Mouse (Mus musculus) midbrain, embryonic 14.5 days (tissue): ENCODE data around the gene Gm9747. TPM values are rescaled to one million over a fixed set of nuclear protein-coding genes. Genes with fewer than 3 reads are reported as not detected.

Experiments
- ATAC-seq: fragments of 200-750 bp; cut with Nextera tagmentation; 2 replicates; pipeline ENCODE4 v1.8.0; 2017; ENCODE audit warnings: moderate number of reproducible peaks, moderate library complexity; ENCODE audit not compliant: low FRiP score, low TSS enrichment
- DNase-seq: peaks from one replicate; pipeline ENCODE4 v3.0.0-alpha.2; 2015
- H3K27ac ChIP-seq: fragments of 300-500 bp; sonication (generic); replicated peaks from 2 replicates; pipeline ENCODE4 v1.5.1; 2014; ENCODE audit warnings: mild to moderate bottlenecking, low read depth, low read length, moderate library complexity
- H3K27me3 ChIP-seq: fragments of 300-500 bp; sonication (generic); 2 replicates; pipeline ENCODE4 v1.6.1; 2014; ENCODE audit warnings: low read length, control low read depth, mixed read lengths; ENCODE audit not compliant: control insufficient read depth, insufficient read depth
- H3K36me3 ChIP-seq: fragments of 300-500 bp; sonication (generic); 2 replicates; pipeline ENCODE4 v1.6.1; 2014; ENCODE audit warnings: low read length, control low read depth; ENCODE audit not compliant: control insufficient read depth, insufficient read depth
- H3K4me1 ChIP-seq: fragments of 300-500 bp; sonication (generic); 2 replicates; pipeline ENCODE4 v1.6.1; 2014; ENCODE audit warnings: mild to moderate bottlenecking, antibody characterized with exemption, low read length, control low read depth; ENCODE audit not compliant: control insufficient read depth, insufficient read depth
- H3K4me2 ChIP-seq: fragments of 300-500 bp; sonication (generic); 2 replicates; pipeline ENCODE4 v1.6.1; 2014; ENCODE audit warnings: mild to moderate bottlenecking, low read length, moderate library complexity
- H3K4me3 ChIP-seq: fragments of 300-500 bp; sonication (generic); replicated peaks from 2 replicates; pipeline ENCODE4 v1.5.1; 2014; ENCODE audit warnings: low read depth, low read length
- H3K9ac ChIP-seq: fragments of 300-500 bp; sonication (generic); replicated peaks from 2 replicates; pipeline ENCODE4 v1.6.1; 2014; ENCODE audit warnings: mild to moderate bottlenecking, low read length, moderate library complexity
- H3K9me3 ChIP-seq: fragments of 300-500 bp; sonication (generic); 2 replicates; pipeline ENCODE4 v1.6.1; 2016; ENCODE audit warnings: low read length, control low read depth, mixed read lengths; ENCODE audit not compliant: control insufficient read depth
- WGBS: fragments of 180-500 bp; shearing (Covaris S2); extraction: QIAGEN DNeasy Blood & Tissue Kit; methylation state at CpG from one replicate; pipeline ENCODE4 v1.1.7; 2014; 5-methylcytosine and 5-hydroxymethylcytosine counted together
- polyA plus RNA-seq: library from polyadenylated mRNA; unstranded; fragments of >200 nt; fragmentation: Nextera tagmentation; extraction: Ambion mirVana; gene quantifications from 2 replicates; pipeline ENCODE4 v1.2.1, GENCODE M21; 2014

The Gm9747 gene
- polyA plus RNA-seq, 1 experiment from 2014 or later = 27.9 TPM

DNA sequence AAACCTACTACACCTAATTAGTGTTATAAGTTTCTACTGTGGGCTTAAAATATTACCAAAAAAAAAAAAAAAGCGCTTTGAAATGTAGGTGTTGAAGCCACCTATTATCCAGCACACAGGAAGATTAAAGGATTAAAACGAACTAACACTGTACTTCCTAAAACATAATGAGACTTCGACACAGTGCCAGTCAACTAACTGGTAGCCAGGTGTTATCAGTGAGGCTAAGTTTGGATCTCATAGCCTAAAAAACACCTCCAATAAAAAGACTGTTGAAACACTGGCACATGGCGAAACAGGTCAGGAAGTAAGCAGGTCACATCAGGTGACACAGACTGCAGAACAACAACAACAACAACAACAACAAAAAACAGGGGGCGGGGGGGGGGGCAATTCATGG, 28.7 kb downstream of the Gm9747 start:
- no peaks in the 10 kb centered on the region for H3K36me3 ChIP-seq
- no peak for ATAC-seq
- H3K4me2 ChIP-seq = no peak overlapping the region
- no peak overlapping the region for H3K9ac ChIP-seq
- no peaks in the 10 kb centered on the region for H3K9me3 ChIP-seq
- DNase-seq = no peak
- H3K4me1 ChIP-seq = peaks cover 5% of the 10 kb centered on the region; the same call in 1 of the 2 replicates
- no peak overlapping the region for H3K4me3 ChIP-seq
- WGBS = 90% methylated on average over 5 of the region's 5 CpGs
- no peaks in the 10 kb centered on the region for H3K27me3 ChIP-seq
- H3K27ac ChIP-seq = no peak overlapping the region

DNA sequence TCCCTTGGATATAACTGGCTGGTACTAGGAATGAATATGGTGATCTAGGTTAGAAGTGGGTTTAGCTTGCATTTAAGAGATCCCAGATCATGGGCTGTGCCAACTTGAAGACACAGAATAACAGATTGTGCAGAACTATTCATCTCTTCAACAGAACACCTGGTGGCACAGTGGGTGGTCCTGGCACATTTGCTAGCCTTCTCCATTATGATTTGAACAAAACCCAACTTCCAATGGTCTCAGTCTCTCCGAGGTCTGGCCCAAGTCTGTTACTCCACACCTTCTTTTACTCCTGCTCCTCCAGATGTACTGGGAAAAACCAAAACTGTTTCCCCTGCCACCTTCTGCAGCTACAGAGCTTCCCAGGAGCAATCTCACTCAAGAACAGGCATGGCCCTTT, 29.4 kb downstream of the Gm9747 start:
- no peak overlapping the region for H3K4me2 ChIP-seq
- WGBS = 63% methylated on average over 1 of the region's 1 CpGs
- no peaks in the 10 kb centered on the region for H3K27me3 ChIP-seq
- no peak overlapping the region for H3K4me3 ChIP-seq
- H3K9ac ChIP-seq = no peak overlapping the region
- H3K9me3 ChIP-seq = no peaks in the 10 kb centered on the region
- no peak overlapping the region for H3K27ac ChIP-seq
- DNase-seq (no peak), ATAC-seq (no peak)
- H3K36me3 ChIP-seq = no peaks in the 10 kb centered on the region
- H3K4me1 ChIP-seq = peaks cover 5% of the 10 kb centered on the region; the same call in 1 of the 2 replicates

DNA sequence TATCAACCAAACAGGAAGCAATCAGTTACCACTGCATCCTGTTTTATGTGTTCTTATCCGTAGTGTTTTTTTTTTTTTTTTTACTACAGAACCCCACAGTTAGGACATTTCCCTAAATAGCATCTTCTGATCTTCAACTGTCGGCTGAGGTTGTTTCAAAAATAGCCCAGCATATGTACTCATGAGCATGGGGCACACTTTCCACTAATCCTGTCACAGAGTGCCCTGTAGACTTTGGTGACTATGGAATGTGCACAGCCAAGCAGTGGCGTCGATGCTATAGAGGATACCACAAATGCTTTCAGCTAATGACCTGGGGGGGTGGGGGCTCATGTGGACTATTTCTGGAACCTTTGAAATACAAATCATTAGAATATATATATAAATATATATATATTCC, 34.6 kb downstream of the Gm9747 start:
- H3K9ac ChIP-seq = no peak overlapping the region
- WGBS = 87% methylated on average over 4 of the region's 4 CpGs
- no peak overlapping the region for H3K4me3 ChIP-seq
- H3K4me2 ChIP-seq = no peak overlapping the region
- H3K27me3 ChIP-seq = no peaks in the 10 kb centered on the region
- H3K36me3 ChIP-seq = no peaks in the 10 kb centered on the region
- ATAC-seq (no peak), DNase-seq (no peak)
- no peak overlapping the region for H3K27ac ChIP-seq
- no peaks in the 10 kb centered on the region for H3K4me1 ChIP-seq
- H3K9me3 ChIP-seq = no peaks in the 10 kb centered on the region

DNA sequence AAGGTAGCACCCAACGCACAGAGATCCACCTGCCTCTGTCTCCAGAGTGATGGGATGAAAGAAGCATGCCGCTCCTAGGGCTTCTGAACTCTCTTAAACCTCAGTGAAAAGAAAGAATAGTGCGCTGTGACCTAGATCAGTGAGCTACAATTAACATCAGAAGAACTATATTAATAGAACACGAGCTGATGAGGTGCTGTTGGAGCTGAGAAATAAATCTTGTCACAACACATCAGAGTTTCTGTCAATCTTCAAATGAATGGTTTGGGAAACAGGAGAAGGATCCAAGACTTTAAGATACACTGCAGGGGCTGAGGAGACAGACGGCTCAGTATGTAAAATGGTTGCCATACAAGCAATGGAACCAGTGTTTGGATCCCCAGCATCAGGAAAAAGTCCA, 39.3 kb downstream of the Gm9747 start:
- 46% methylated on average over 5 of the region's 5 CpGs for WGBS

DNA sequence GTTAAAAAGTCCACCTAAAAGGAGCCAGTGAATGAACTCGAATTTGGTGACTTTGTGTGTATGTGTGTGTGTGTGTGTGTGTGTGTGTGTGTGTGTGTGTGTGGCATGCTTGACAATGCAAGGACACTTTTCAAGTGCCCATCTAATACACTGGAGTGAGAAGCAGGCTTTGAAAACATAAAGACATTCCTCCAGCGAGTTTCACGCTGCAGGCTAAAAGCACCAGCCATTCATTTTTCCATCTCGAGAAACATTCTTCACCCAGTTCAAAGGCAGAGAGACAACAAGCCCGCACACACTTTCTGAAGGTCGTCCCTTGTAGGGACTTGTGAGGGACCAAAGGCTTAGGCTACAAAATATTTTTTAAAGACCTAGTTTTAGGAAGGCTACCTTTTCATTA, 40.6 kb downstream of the Gm9747 start:
- no peak overlapping the region for H3K27ac ChIP-seq
- 12% methylated on average over 6 of the region's 6 CpGs for WGBS
- H3K36me3 ChIP-seq = peaks cover 15% of the 10 kb centered on the region; the same call in 1 of the 2 replicates
- DNase-seq (no peak), ATAC-seq (peak; percentile 35; the same call in 1 of the 2 replicates)
- no peak overlapping the region for H3K9ac ChIP-seq
- H3K27me3 ChIP-seq = no peaks in the 10 kb centered on the region
- no peak overlapping the region for H3K4me2 ChIP-seq
- peaks cover 6% of the 10 kb centered on the region for H3K4me1 ChIP-seq
- no peak overlapping the region for H3K4me3 ChIP-seq
- no peaks in the 10 kb centered on the region for H3K9me3 ChIP-seq

More for the DNA sequence above, 39.3 kb downstream of the Gm9747 start:
- Histone ChIP-seq H3K36me3 (0 out of 2 replicates have a peak, but pooled peaks cover 8% of the 10 kb centered on the region), H3K27me3 (no peaks in the 10 kb centered on the region), H3K9me3 (no peaks in the 10 kb centered on the region), H3K4me3 (no peak overlapping the region), H3K4me2 (no peak overlapping the region), H3K4me1 (peaks cover 6% of the 10 kb centered on the region), H3K27ac (no peak overlapping the region), H3K9ac (no peak overlapping the region)
- DNase-seq = no peak
- no peak for ATAC-seq

DNA sequence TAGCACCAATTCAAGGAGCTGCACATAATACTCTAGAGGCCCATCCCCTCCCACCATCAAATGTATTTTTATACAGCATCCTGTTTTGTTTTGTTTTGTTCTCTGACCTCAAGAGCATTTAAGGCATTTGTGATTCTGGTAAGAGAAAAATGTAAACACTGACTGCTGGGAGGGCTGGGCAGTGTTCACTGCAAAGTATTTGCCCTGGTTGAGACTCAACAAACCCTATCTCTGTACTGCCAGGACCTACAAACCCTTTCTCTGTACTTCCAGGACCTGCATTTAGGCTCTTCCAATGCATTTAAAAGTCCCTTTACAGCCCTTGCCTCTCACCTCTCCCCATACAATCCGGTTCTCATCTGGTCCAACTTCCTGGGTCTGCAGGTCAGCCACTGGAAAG, 41.4 kb downstream of the Gm9747 start:
- Histone ChIP-seq H3K9ac (no peak overlapping the region), H3K4me3 (no peak overlapping the region), H3K4me2 (no peak overlapping the region), H3K27me3 (no peaks in the 10 kb centered on the region), H3K4me1 (peaks cover 6% of the 10 kb centered on the region), H3K36me3 (peaks cover 15% of the 10 kb centered on the region; the same call in 1 of the 2 replicates), H3K9me3 (no peaks in the 10 kb centered on the region), H3K27ac (no peak overlapping the region)
- ATAC-seq (no peak), DNase-seq (no peak)
- 27% methylated on average over 1 of the region's 1 CpGs for WGBS

DNA sequence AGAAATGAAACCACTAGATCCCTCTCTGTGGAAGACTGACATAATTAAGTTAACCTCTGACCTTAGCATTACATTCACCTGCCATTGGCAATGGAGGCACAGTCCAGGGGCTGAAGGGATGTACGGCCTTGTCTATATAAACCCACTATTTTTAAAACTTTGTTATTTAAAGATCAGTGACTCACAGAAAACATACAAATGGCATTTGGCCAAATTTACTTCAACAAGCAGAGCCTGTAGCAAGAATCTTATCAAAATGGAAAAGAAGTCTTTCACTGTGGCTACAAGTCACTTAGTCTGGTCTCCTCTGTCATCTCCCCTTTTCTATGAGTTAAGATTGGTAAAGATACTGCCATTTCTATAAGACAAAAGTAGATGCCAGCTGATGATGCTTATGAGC, 46.9 kb downstream of the Gm9747 start:
- 92% methylated on average over 1 of the region's 1 CpGs for WGBS
- H3K27me3 ChIP-seq = no peaks in the 10 kb centered on the region
- H3K9me3 ChIP-seq = no peaks in the 10 kb centered on the region
- no peak overlapping the region for H3K27ac ChIP-seq
- H3K36me3 ChIP-seq = peaks cover 15% of the 10 kb centered on the region; the same call in 1 of the 2 replicates
- peaks cover 8% of the 10 kb centered on the region; the same call in 1 of the 2 replicates for H3K4me1 ChIP-seq
- no peak overlapping the region for H3K4me3 ChIP-seq
- no peak overlapping the region for H3K9ac ChIP-seq
- no peak for ATAC-seq
- no peak for DNase-seq
- no peak overlapping the region for H3K4me2 ChIP-seq

DNA sequence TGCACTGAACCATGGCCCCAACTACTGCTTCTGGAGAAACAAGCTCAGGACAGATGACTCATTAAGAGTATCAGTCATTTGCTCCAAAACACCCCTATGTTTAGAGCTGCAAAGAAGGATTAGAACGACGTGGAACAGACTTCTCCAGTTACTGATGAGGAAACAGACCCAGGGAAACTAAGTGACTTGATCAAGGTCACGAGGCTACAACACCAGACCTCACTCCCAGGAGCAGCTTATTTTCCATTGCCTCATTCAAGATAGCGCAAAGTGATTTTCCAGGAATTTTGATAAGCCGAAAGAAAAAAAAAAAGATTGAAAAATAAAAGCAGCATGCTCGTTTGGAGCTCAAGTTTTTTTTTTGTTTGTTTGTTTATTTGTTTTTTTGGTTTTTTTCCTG, 48.9 kb downstream of the Gm9747 start:
- Histone ChIP-seq H3K36me3 (peaks cover 11% of the 10 kb centered on the region; the same call in 1 of the 2 replicates), H3K4me3 (no peak overlapping the region), H3K4me1 (peaks cover 27% of the 10 kb centered on the region), H3K27ac (no peak overlapping the region), H3K9me3 (no peaks in the 10 kb centered on the region), H3K9ac (no peak overlapping the region), H3K27me3 (no peaks in the 10 kb centered on the region), H3K4me2 (no peak overlapping the region)
- WGBS = 89% methylated on average over 6 of the region's 6 CpGs
- ATAC-seq (no peak), DNase-seq (no peak)

DNA sequence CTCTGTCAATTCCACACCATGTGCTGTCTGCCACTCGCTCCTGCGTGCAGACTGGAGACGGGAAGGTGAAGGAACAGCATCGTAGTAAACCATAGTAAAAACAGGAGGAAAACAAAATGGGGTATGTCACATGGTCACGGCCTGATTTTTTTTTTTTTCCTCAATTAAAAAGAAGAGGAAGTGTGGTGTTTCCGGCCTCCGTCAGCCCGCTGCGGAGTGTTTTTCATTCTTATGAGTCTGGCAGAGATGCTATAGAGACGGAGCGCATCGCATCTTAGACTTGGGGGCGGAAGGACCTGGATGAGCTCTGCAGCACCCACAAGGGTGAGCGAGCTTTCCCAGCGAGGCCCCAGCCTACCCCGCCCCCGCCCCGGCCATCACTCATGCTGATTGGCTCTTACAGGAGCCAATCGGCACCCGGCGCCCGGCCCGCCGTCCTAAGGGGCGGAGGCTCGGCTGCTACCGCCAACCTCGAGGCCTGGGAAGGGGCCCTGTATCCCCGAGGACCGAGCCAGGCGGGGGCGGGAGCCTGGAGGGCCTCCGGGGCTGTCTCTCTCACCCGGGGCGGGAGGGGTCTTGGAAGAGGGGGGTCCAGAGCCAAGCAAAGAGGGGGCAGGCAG, 50.2 kb downstream of the Gm9747 start:
- ATAC-seq (peak; percentile 99), DNase-seq (peak; percentile 96)
- WGBS = 2% methylated on average over 35 of the region's 35 CpGs
- Histone ChIP-seq H3K36me3 (0 out of 2 replicates have a peak, but pooled peaks cover 2% of the 10 kb centered on the region), H3K4me2 (peak overlapping the region; percentile 82), H3K9me3 (no peaks in the 10 kb centered on the region), H3K27ac (peak overlapping the region; percentile 92), H3K9ac (peak overlapping the region; percentile 62), H3K4me1 (peaks cover 38% of the 10 kb centered on the region), H3K27me3 (no peaks in the 10 kb centered on the region), H3K4me3 (peak overlapping the region; percentile 45)
